ENCODE assay signal across 19 mouse cellular contexts in the genomic region with DNA sequence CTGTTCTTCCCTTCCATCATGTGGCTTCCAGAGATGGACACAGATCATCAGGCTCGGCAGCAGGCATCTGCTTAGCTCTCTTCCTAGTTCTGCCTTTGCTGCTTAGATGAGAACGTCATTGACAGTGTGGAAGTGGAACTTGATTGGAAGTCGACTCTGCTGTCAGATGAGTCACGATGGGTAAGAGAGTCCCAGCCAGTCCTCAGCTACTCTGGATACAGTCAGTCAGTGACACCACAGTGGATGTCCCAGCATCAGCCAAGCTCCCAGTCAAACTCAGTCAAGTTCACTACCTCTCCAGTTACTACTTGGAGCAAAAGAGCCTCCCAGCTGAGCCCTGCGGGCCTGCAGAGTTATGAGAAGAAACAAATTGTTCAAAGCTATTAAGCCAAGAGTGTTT.
DNase-seq lines count a peak whose midpoint lies in the region; ATAC-seq and TF ChIP-seq lines count a peak whose summit lies in the region.
"Had no signal": no experiment of that assay in that cellular context is flagged by ENCODE, and none has a peak within 500 bp of the region (broad histone marks: within the 10 kb centered on the region; RNA-seq: fewer than 3 reads in every experiment).

No protein-coding gene starts in this region.

- no peaks in the 10 kb centered on the region for H3K27me3 ChIP-seq in midbrain, embryonic 11.5 days (ENCODE audit: control insufficient read depth, insufficient read depth, low read length)
- H3K27me3 ChIP-seq in midbrain, postnatal 0 days (ENCODE audit: insufficient read depth, low read length): no peaks in the 10 kb centered on the region
- H3K27me3 ChIP-seq: embryonic facial prominence, embryonic 12.5 days; forebrain, embryonic 12.5 days; hindbrain, embryonic 13.5 days; intestine, embryonic 15.5 days had no signal

- H3K4me2 ChIP-seq in midbrain, embryonic 11.5 days: no peak overlapping the region
- H3K4me2 ChIP-seq in midbrain, postnatal 0 days (ENCODE audit: low read depth, low read length, poor library complexity, severe bottlenecking): no peak overlapping the region
- H3K4me2 ChIP-seq: embryonic facial prominence, embryonic 12.5 days; forebrain, embryonic 12.5 days; hindbrain, embryonic 13.5 days; intestine, embryonic 15.5 days had no signal

- no peak overlapping the region for H3K27ac ChIP-seq in midbrain, embryonic 11.5 days (ENCODE audit: low read depth, low read length)
- H3K27ac ChIP-seq in midbrain, postnatal 0 days (ENCODE audit: low read depth, low read length): no peak overlapping the region
- H3K27ac ChIP-seq: embryonic facial prominence, embryonic 12.5 days; forebrain, embryonic 12.5 days; heart, embryonic 10.5 days; hindbrain, embryonic 13.5 days; intestine, embryonic 15.5 days had no signal

- H3K4me3 ChIP-seq in midbrain, embryonic 11.5 days (ENCODE audit: low read depth, low read length): no peak overlapping the region
- H3K4me3 ChIP-seq in midbrain, postnatal 0 days (ENCODE audit: low read depth, low read length): no peak overlapping the region
- H3K4me3 ChIP-seq in lung, adult 2 months (replicated peaks; ENCODE audit: extremely low read depth, low read depth, low read length): no peak overlapping the region
- H3K4me3 ChIP-seq: embryonic facial prominence, embryonic 12.5 days; forebrain, embryonic 12.5 days; heart, embryonic 10.5 days; hindbrain, embryonic 13.5 days; intestine, embryonic 15.5 days had no signal

- peak; percentile 69 to 83 for DNase-seq in adrenal gland, adult (ENCODE audit: inconsistent age in 2 of 2, low spot score in 1 of 2)
- no peak for DNase-seq in adrenal gland, adult 18-20 months (ENCODE audit: low spot score in 2 of 2)
- peak; percentile 41 for DNase-seq in heart, adult 11 months
- DNase-seq in heart, adult 8-10 months (ENCODE audit: low spot score): no peak
- DNase-seq in midbrain, embryonic 11.5 days (ENCODE audit: low spot score, missing footprints): peak; percentile 59
- no peak for DNase-seq in midbrain, postnatal 0 days (ENCODE audit: low spot score)
- no peak for DNase-seq in lung, adult 2 months
- DNase-seq: cerebellum, adult 11-12 months; cerebellum, adult 9-10 months; cerebellum, postnatal 25 days; gastrocnemius, postnatal 25 days; heart, postnatal 10 days; heart, postnatal 4 days had no signal

- H3K9ac ChIP-seq in midbrain, embryonic 11.5 days (ENCODE audit: low read length): no peak overlapping the region
- H3K9ac ChIP-seq in midbrain, postnatal 0 days (replicated peaks; ENCODE audit: low read length, poor library complexity, severe bottlenecking): no peak overlapping the region
- H3K9ac ChIP-seq: embryonic facial prominence, embryonic 12.5 days; forebrain, embryonic 12.5 days; hindbrain, embryonic 13.5 days; intestine, embryonic 15.5 days had no signal

- 75% methylated on average over 5 of the region's 5 CpGs for WGBS in midbrain, embryonic 11.5 days
- 75% methylated on average over 5 of the region's 5 CpGs for WGBS in midbrain, postnatal 0 days
- 48% methylated on average over 5 of the region's 5 CpGs for WGBS in lung, adult 2 months

- no peaks in the 10 kb centered on the region for H3K9me3 ChIP-seq in midbrain, embryonic 11.5 days (ENCODE audit: control insufficient read depth, low read length)
- no peaks in the 10 kb centered on the region for H3K9me3 ChIP-seq in midbrain, postnatal 0 days (ENCODE audit: low read length)
- H3K9me3 ChIP-seq: embryonic facial prominence, embryonic 12.5 days; forebrain, embryonic 12.5 days; heart, embryonic 10.5 days; hindbrain, embryonic 13.5 days; intestine, embryonic 15.5 days had no signal

- TF ChIP-seq POLR2A in lung, adult 2 months (IDR thresholded peaks at IDR 0.05; ENCODE audit: borderline replicate concordance, extremely low read depth, low read depth, low read length): no peak

- ATAC-seq in midbrain, embryonic 11.5 days (ENCODE audit: low FRiP score): no peak
- no peak for ATAC-seq in midbrain, postnatal 0 days (ENCODE audit: low FRiP score)
- ATAC-seq: forebrain, embryonic 16.5 days; intestine, embryonic 15.5 days had no signal

- H3K36me3 ChIP-seq in midbrain, embryonic 11.5 days (ENCODE audit: control insufficient read depth, insufficient read depth, low read length): no peaks in the 10 kb centered on the region
- no peaks in the 10 kb centered on the region for H3K36me3 ChIP-seq in midbrain, postnatal 0 days (ENCODE audit: insufficient read depth, low read length)
- H3K36me3 ChIP-seq: embryonic facial prominence, embryonic 12.5 days; forebrain, embryonic 12.5 days; heart, embryonic 10.5 days; hindbrain, embryonic 13.5 days; intestine, embryonic 15.5 days had no signal

- TF ChIP-seq CTCF in midbrain, postnatal 0 days (IDR thresholded peaks at IDR 0.05): no peak
- TF ChIP-seq CTCF in lung, adult 2 months (IDR thresholded peaks at IDR 0.05; ENCODE audit: insufficient read depth, low read length): no peak

- H3K4me1 ChIP-seq in midbrain, embryonic 11.5 days (ENCODE audit: control insufficient read depth, insufficient read depth, low read length): peaks cover 3% of the 10 kb centered on the region
- H3K4me1 ChIP-seq in midbrain, postnatal 0 days (ENCODE audit: insufficient read depth, low read length): no peaks in the 10 kb centered on the region
- H3K4me1 ChIP-seq in lung, adult 2 months (ENCODE audit: control insufficient read depth, insufficient read depth, low read length): no peaks in the 10 kb centered on the region

Comparison
In these comparisons a context has a peak if more than half of its experiments do, and no peak if none do; other contexts are left out.
1. DNase-seq: peak in adrenal gland, adult (2 of 2), heart, adult 11 months (single experiment) and midbrain, embryonic 11.5 days (single experiment); none in adrenal gland, adult 18-20 months (0 of 2), heart, adult 8-10 months (single experiment), midbrain, postnatal 0 days (single experiment) and lung, adult 2 months (single experiment).